Mouse (Mus musculus) myocyte (in vitro differentiated cells): ENCODE data around the gene Gm20388.

Source experiments
- E2F4 ChIP-seq: IDR thresholded peaks from one replicate; pipeline ENCODE4 v1.6.1; 2011; ENCODE audit warnings: mild to moderate bottlenecking, control low read depth, moderate library complexity; ENCODE audit not compliant: insufficient read depth
- MAX ChIP-seq: IDR thresholded peaks from one replicate; pipeline ENCODE4 v1.6.1; 2011; ENCODE audit warnings: low read depth, mild to moderate bottlenecking, control low read depth
- POLR2A ChIP-seq: IDR thresholded peaks from one replicate; pipeline ENCODE4 v1.6.1; 2011; ENCODE audit warnings: low read depth, mild to moderate bottlenecking, control low read depth, moderate library complexity; ENCODE audit not compliant: insufficient read length
- POLR2AphosphoS2 ChIP-seq: IDR thresholded peaks from one replicate; pipeline ENCODE4 v1.6.1; 2011; ENCODE audit warnings: low read depth, control low read depth; ENCODE audit not compliant: insufficient read length
- TCF12 ChIP-seq: IDR thresholded peaks from one replicate; pipeline ENCODE4 v1.6.1; 2011; ENCODE audit warnings: mild to moderate bottlenecking, control low read depth; ENCODE audit not compliant: poor library complexity, insufficient read depth, severe bottlenecking

- TF ChIP-seq POLR2A (no peak), TCF12 (no peak), POLR2AphosphoS2 (no peak), E2F4 (no peak), MAX (no peak)
These were observed 2269.5 kb downstream of the Gm20388 start for GRCm38 (mm10) chr8:122180116-122180515.
